Mouse (Mus musculus) urinary bladder, postnatal 14 days (tissue): Measurements from ENCODE around the gene 2900011O08Rik.

Experiments used
- DNase-seq: peaks from one replicate; pipeline ENCODE4 v3.0.0; 2021; ENCODE audit warnings: low spot score

The 2900011O08Rik gene

GRCm38 (mm10) chr16:14137976-14138561, 151.7 kb downstream of the 2900011O08Rik start:
- no peak for DNase-seq

- no peak for DNase-seq
Observed at GRCm38 (mm10) chr16:14139106-14139505, 152.7 kb downstream of the 2900011O08Rik start.

- DNase-seq, result no peak
Observed at GRCm38 (mm10) chr16:14143298-14143697, 156.9 kb downstream of the 2900011O08Rik start.

- DNase-seq, result no peak
Observed at GRCm38 (mm10) chr16:14147712-14148111, 161.3 kb downstream of the 2900011O08Rik start.
